Mouse (Mus musculus): ENCODE measurements at regions not wholly inside any gene's neighbourhood (a gene's known extent, or its start where the extent isn't known, plus 50 kb on each side); places are given as distances from the start of the nearest gene placed in this dataset.

DNA sequence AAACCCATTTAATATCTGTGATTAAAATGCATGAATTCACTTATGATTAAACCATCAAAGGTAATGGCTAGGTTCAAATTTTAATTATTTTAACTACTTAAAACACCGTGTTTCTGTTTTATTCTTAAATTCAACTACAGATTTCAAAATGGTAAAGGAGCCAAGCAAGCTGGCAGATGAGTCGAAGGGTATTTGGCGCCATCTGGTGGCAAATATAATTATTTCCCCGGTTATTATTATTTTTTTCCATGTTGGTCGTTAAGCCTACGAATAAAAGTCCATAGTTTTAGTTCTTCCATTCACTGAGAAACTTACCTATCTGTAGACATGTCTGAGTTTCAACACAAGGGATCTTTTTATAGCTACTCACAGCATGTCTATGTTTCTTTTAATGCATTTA is 510.7 kb upstream of the Pcdh20 start:
- TF ChIP-seq CTCF (IDR thresholded peaks at IDR 0.05) (peak; percentile 54), EP300 (IDR thresholded peaks at IDR 0.05) (no peak)
